Mouse (Mus musculus): Measurements from ENCODE around the gene Qrsl1.

DNA sequence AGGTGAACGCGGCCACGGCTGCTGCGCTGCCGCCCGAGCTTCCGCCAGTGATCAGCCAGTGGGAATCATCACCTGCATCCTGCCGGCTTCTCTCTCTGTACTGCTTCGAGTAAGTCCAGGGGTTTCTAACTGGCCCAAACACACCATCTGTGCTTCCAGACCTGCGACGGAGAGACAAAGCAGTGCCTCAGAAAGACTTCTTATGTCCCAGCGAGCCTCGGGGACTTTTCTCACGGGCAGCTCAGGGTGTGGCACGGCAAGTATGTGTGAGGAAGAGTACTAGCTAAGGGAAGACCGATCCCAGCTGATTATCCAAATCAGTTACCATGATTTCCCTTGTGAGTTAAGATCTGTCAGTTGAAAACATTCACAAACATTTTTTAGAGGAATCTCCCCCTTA lies 12.6 kb downstream of the Qrsl1 start:
- TF ChIP-seq CTCF (IDR thresholded peaks at IDR 0.05; ENCODE audit: borderline replicate concordance, insufficient read depth, low read depth, low read length) (no peak), POLR2A (IDR thresholded peaks at IDR 0.05; ENCODE audit: borderline replicate concordance, insufficient read depth, low read length) (no peak)
